Mouse (Mus musculus): ENCODE results near the gene Oit3. TPM values are rescaled to one million over a fixed set of nuclear protein-coding genes. Genes with fewer than 3 reads are reported as not detected.

Oit3 gene
- polyA plus RNA-seq, 1 experiment from 2014 or later: not detected

Other genes with a start within 250 kb of the Oit3 start
- 12.8 and 17.1 TPM in 2 replicates for gene Sept10, start 219.9 kb downstream of the Oit3 start, polyA plus RNA-seq (2014; fragmentation: Nextera tagmentation; extraction: Ambion mirVana)
- gene Sowahc, start 219.8 kb downstream of the Oit3 start, polyA plus RNA-seq (2014; fragmentation: Nextera tagmentation; extraction: Ambion mirVana): 16.6 and 20.4 TPM in 2 replicates
- 18.2 and 28.4 TPM in 2 replicates for gene P4ha1, start 118.5 kb downstream of the Oit3 start, polyA plus RNA-seq (2014; fragmentation: Nextera tagmentation; extraction: Ambion mirVana)
- 14.5 TPM in 1 of 2 replicates, not detected in the other for gene Gm10273, start 46.1 kb downstream of the Oit3 start, polyA plus RNA-seq (2014; fragmentation: Nextera tagmentation; extraction: Ambion mirVana)
- not detected in 2 replicates for gene Pla2g12b, start 38.1 kb downstream of the Oit3 start, polyA plus RNA-seq (2014; fragmentation: Nextera tagmentation; extraction: Ambion mirVana)
- not detected in 2 replicates for gene Gm10322, start 174.3 kb upstream of the Oit3 start, polyA plus RNA-seq (2014; fragmentation: Nextera tagmentation; extraction: Ambion mirVana)
- gene Mcu, start 174.9 kb upstream of the Oit3 start, polyA plus RNA-seq (2014; fragmentation: Nextera tagmentation; extraction: Ambion mirVana): 44.3 and 53.0 TPM in 2 replicates

Data from neural tube, embryonic 14.5 days (tissue).